Mouse (Mus musculus) CH12.LX (cell line): ENCODE data around the gene Cox16.

Source experiments
- CHD1 ChIP-seq: IDR thresholded peaks from 2 replicates; pipeline ENCODE4 v1.6.1; 2012; ENCODE audit warnings: low read depth, low read length, improper control_type of control experiment, inconsistent platforms
- CTCF ChIP-seq, 2 experiments: IDR thresholded peaks in 1 of 2; conservative IDR thresholded peaks in 1 of 2; 2 replicates each; pipeline ENCODE4 v1.5.1; 2011 to 2012; ENCODE audit warnings: low read depth in 2 of 2, low read length in 2 of 2, improper control_type of control experiment in 1 of 2, inconsistent platforms in 1 of 2, mild to moderate bottlenecking in 1 of 2, moderate library complexity in 1 of 2
- EP300 ChIP-seq: IDR thresholded peaks from 2 replicates; pipeline ENCODE4 v1.6.1; 2011; ENCODE audit warnings: low read length, improper control_type of control experiment
- MXI1 ChIP-seq: IDR thresholded peaks from 2 replicates; pipeline ENCODE4 v1.6.1; 2011; ENCODE audit warnings: mild to moderate bottlenecking, low read depth, low read length, improper control_type of control experiment
- NRF1 ChIP-seq: IDR thresholded peaks from 2 replicates; pipeline ENCODE4 v1.6.1; 2014; ENCODE audit warnings: low read depth, mild to moderate bottlenecking, inconsistent platforms, low read length, improper control_type of control experiment, moderate library complexity
- POLR2A ChIP-seq: IDR thresholded peaks from 2 replicates; pipeline ENCODE4 v1.6.1; 2011; ENCODE audit warnings: low read depth, mild to moderate bottlenecking, improper control_type of control experiment, low read length
- SMC3 ChIP-seq: IDR thresholded peaks from 2 replicates; pipeline ENCODE4 v1.6.1; 2011; ENCODE audit warnings: low read depth, low read length, improper control_type of control experiment
- TBP ChIP-seq: conservative IDR thresholded peaks from 2 replicates; pipeline ENCODE4 v1.6.1; 2011; ENCODE audit warnings: low read depth, low read length, improper control_type of control experiment
- UBTF ChIP-seq: IDR thresholded peaks from 2 replicates; pipeline ENCODE4 v1.6.1; 2012; ENCODE audit warnings: low read depth, mild to moderate bottlenecking, inconsistent platforms, low read length, improper control_type of control experiment, moderate library complexity
- ZC3H11A ChIP-seq: IDR thresholded peaks from 2 replicates; pipeline ENCODE4 v1.6.1; 2012; ENCODE audit warnings: low read depth, mild to moderate bottlenecking, inconsistent platforms, low read length, improper control_type of control experiment

DNA sequence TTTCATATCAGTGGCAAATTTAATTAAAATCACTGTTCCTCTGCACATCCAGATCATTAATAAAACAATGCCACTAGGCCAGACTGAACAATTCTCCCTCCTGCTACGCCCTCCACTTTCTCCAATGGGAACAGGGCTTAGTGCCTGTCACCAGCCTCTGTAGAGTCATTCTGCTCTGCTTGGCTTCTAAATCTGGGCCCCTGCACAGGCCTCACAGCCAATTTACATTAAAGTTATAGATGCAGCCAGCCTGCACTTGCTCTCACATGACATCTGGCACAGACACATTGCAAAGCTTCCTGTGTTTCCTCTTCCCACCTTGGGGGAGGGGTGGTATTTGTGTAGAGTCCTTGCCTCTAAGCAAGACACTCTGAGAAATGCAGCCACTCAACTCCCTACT, 163.9 kb downstream of the Cox16 start:
- no peak for TF ChIP-seq UBTF
- TF ChIP-seq EP300 = no peak
- TF ChIP-seq TBP = no peak
- no peak for TF ChIP-seq CTCF (conservative IDR thresholded peaks at IDR 0.05 in 1 of 2, IDR thresholded peaks at IDR 0.05 in 1 of 2; ENCODE audit: low read depth in 2 of 2, low read length in 2 of 2)
- no peak for TF ChIP-seq ZC3H11A
- no peak for TF ChIP-seq CHD1
- TF ChIP-seq MXI1 = no peak
- no peak for TF ChIP-seq SMC3
- TF ChIP-seq POLR2A = no peak
- no peak for TF ChIP-seq NRF1
